ENCODE assay signal across 9 mouse cellular contexts in the genomic region with DNA sequence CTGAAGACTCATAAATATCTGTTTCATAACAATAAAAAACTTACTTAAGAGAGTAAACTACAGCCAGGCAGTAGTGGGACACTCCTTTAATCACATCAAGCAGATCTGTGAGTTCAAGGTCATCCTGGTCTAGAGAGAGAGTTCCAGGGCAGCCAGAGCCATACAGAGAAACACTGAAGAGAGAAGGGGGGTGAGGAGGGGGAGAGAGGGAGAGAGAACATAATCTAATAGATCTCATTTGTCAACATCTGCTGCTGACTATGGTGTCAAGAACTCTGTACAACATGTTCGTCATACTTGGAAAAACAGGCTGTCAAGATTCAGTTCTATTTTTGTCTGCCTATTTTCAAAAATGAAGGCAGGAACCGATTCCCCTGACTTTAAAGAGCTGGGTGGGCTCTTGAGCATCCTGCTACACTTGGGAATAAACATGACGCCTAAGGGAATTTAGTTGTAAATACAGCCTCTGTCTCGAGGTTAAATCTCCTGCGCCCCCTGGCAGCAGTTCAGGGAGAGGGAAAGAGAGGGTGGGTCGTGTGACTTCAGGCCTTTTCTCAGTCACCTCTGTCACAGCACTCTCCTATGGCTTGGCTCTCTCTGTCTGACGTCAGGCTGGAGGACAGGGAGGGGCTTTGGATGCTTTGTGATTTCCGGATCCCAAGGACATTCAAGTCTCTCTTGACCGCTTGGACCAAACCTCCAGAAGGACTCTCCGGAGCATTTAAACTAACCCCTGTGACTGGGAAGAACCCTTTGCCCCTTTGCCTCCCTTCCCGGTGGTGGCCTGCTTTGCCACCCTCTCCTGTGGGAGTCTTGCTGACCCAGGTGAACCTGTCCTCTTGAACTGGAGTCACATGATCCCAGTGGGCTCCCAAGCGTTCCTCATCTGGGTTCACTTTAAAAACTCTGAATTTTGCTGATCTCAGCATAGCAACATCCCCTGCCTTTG. TPM values are rescaled to one million over a fixed set of nuclear protein-coding genes. Genes with fewer than 3 reads are reported as not detected.
DNase-seq lines count a peak whose midpoint lies in the region; ATAC-seq and TF ChIP-seq lines count a peak whose summit lies in the region.
"Had no signal": no experiment of that assay in that cellular context is flagged by ENCODE, and none has a peak within 500 bp of the region (broad histone marks: within the 10 kb centered on the region; RNA-seq: fewer than 3 reads in every experiment).

No protein-coding gene starts in this region.

- peak; percentile 47 for TF ChIP-seq CTCF in left cerebral cortex, adult 2 months (IDR thresholded peaks at IDR 0.05)
- TF ChIP-seq CTCF in bone marrow, adult 2 months (IDR thresholded peaks at IDR 0.05; ENCODE audit: control insufficient read depth, insufficient read depth, low read length): peak; percentile 46; the same call in 1 of the 2 replicates
- TF ChIP-seq CTCF in intestine, postnatal 0 days (IDR thresholded peaks at IDR 0.05; ENCODE audit: low read depth): peak; percentile 77
- peak; percentile 60 for TF ChIP-seq CTCF in liver, postnatal 0 days (IDR thresholded peaks at IDR 0.05; ENCODE audit: low read depth)

- H3K4me1 ChIP-seq in bone marrow, adult 2 months (ENCODE audit: control insufficient read depth, insufficient read depth, low read length): peaks cover 1% of the 10 kb centered on the region; the same call in 1 of the 2 replicates
- H3K4me1 ChIP-seq in intestine, postnatal 0 days (replicated peaks; ENCODE audit: control insufficient read depth, insufficient read depth, low read length): no peaks in the 10 kb centered on the region
- no peaks in the 10 kb centered on the region; the same call in 1 of the 2 replicates for H3K4me1 ChIP-seq in liver, postnatal 0 days (ENCODE audit: insufficient read depth)
- peaks cover 3% of the 10 kb centered on the region; the same call in 1 of the 2 replicates for H3K4me1 ChIP-seq in neural tube, embryonic 15.5 days

- no peak for TF ChIP-seq EP300 in liver, postnatal 0 days (IDR thresholded peaks at IDR 0.05; ENCODE audit: low read depth)

- peak; percentile 72 for ATAC-seq in intestine, postnatal 0 days
- ATAC-seq in liver, postnatal 0 days: peak; percentile 93
- ATAC-seq in neural tube, embryonic 15.5 days (ENCODE audit: low FRiP score): peak; percentile 76
- no peak; the same call in 1 of the 2 replicates for ATAC-seq in frontal cortex, adult (ENCODE audit: low TSS enrichment)

- no peaks in the 10 kb centered on the region for H3K9me3 ChIP-seq in intestine, postnatal 0 days (ENCODE audit: control insufficient read depth)
- H3K9me3 ChIP-seq in liver, postnatal 0 days (ENCODE audit: low read length): no peaks in the 10 kb centered on the region
- H3K9me3 ChIP-seq in neural tube, embryonic 15.5 days (replicated peaks): no peaks in the 10 kb centered on the region
- H3K9me3 ChIP-seq: limb, embryonic 12.5 days had no signal

- peak overlapping the region; percentile 26; the same call in 1 of the 2 replicates for H3K9ac ChIP-seq in intestine, postnatal 0 days (ENCODE audit: low read depth, low read length)
- no peak overlapping the region for H3K9ac ChIP-seq in liver, postnatal 0 days (replicated peaks)
- no peak overlapping the region for H3K9ac ChIP-seq in neural tube, embryonic 15.5 days (replicated peaks)
- H3K9ac ChIP-seq: limb, embryonic 12.5 days had no signal

- intact Hi-C loops in left cerebral cortex, adult 2 months (cut with DNase I): loop anchor here (5.0 kb wide), 1 partner anchor 300 kb away; no protein-coding TSS in a partner anchor

- no peaks in the 10 kb centered on the region for H3K27me3 ChIP-seq in intestine, postnatal 0 days (replicated peaks; ENCODE audit: control insufficient read depth, insufficient read depth, low read length)
- no peaks in the 10 kb centered on the region for H3K27me3 ChIP-seq in liver, postnatal 0 days (ENCODE audit: insufficient read depth, low read length)
- no peaks in the 10 kb centered on the region for H3K27me3 ChIP-seq in neural tube, embryonic 15.5 days (replicated peaks)
- H3K27me3 ChIP-seq: limb, embryonic 12.5 days had no signal

- no peak for TF ChIP-seq POLR2A in bone marrow, adult 2 months (IDR thresholded peaks at IDR 0.05; ENCODE audit: borderline replicate concordance, control insufficient read depth, low read depth, low read length)

- DNase-seq in left cerebral cortex, adult 2 months (ENCODE audit: extremely low spot score in 1 of 2, low spot score in 2 of 2): peak in 1 of 2 experiments; percentile 31
- no peak for DNase-seq in left cerebral cortex, adult 18-20 months (ENCODE audit: low spot score in 2 of 2)
- DNase-seq in heart, adult 18-20 months: peak; percentile 29 to 61
- peak; percentile 59 for DNase-seq in liver, postnatal 0 days

- no peaks in the 10 kb centered on the region for H3K36me3 ChIP-seq in intestine, postnatal 0 days (ENCODE audit: control insufficient read depth, insufficient read depth)
- no peaks in the 10 kb centered on the region for H3K36me3 ChIP-seq in liver, postnatal 0 days (replicated peaks; ENCODE audit: insufficient read depth, low read length)
- H3K36me3 ChIP-seq in neural tube, embryonic 15.5 days: no peaks in the 10 kb centered on the region
- H3K36me3 ChIP-seq: limb, embryonic 12.5 days had no signal

- no peak overlapping the region for H3K4me3 ChIP-seq in left cerebral cortex, adult 2 months
- H3K4me3 ChIP-seq in bone marrow, adult 2 months (replicated peaks; ENCODE audit: control insufficient read depth, low read depth, low read length): no peak overlapping the region
- no peak overlapping the region for H3K4me3 ChIP-seq in intestine, postnatal 0 days (ENCODE audit: low read depth, low read length)
- no peak overlapping the region for H3K4me3 ChIP-seq in liver, postnatal 0 days (ENCODE audit: low read depth, low read length)
- no peak overlapping the region for H3K4me3 ChIP-seq in neural tube, embryonic 15.5 days (replicated peaks)
- H3K4me3 ChIP-seq: limb, embryonic 12.5 days had no signal

- no peak overlapping the region for H3K27ac ChIP-seq in left cerebral cortex, adult 2 months
- H3K27ac ChIP-seq in bone marrow, adult 2 months (ENCODE audit: control insufficient read depth, insufficient read depth, low read depth, low read length, poor library complexity): no peak overlapping the region
- H3K27ac ChIP-seq in intestine, postnatal 0 days (ENCODE audit: low read depth, low read length): no peak overlapping the region; the same call in 1 of the 2 replicates
- no peak overlapping the region for H3K27ac ChIP-seq in liver, postnatal 0 days (ENCODE audit: low read depth)
- H3K27ac ChIP-seq in neural tube, embryonic 15.5 days (replicated peaks): no peak overlapping the region
- H3K27ac ChIP-seq: limb, embryonic 12.5 days had no signal

- 23% methylated on average over 12 of the region's 12 CpGs for WGBS in bone marrow, adult 2 months
- WGBS in intestine, postnatal 0 days: 7% methylated on average over 12 of the region's 12 CpGs
- WGBS in liver, postnatal 0 days (ENCODE audit: insufficient replicate concordance): 9% methylated on average over 12 of the region's 12 CpGs
- WGBS in neural tube, embryonic 15.5 days: 9% methylated on average over 12 of the region's 12 CpGs

- H3K4me2 ChIP-seq in intestine, postnatal 0 days (replicated peaks; ENCODE audit: low read depth): peak overlapping the region; percentile 43
- H3K4me2 ChIP-seq in liver, postnatal 0 days (ENCODE audit: low read depth, low read length): peak overlapping the region; percentile 29; the same call in 1 of the 2 replicates
- peak overlapping the region; percentile 30 for H3K4me2 ChIP-seq in neural tube, embryonic 15.5 days
- H3K4me2 ChIP-seq: limb, embryonic 12.5 days had no signal

RNA-seq across cellular contexts. Expression of a gene that starts 9.0 kb away (rescaled TPM):
- 10 to 100 TPM; 16.1 to 19.7 TPM for total RNA-seq in left cerebral cortex, adult 2 months (2021)
- 10 to 100 TPM; 16.3 to 18.4 TPM for total RNA-seq in left cerebral cortex, adult 18-20 months (2021)
- polyA plus RNA-seq in bone marrow, adult 2 months (2011; ENCODE audit: insufficient read depth, insufficient read length, low replicate concordance, missing spikeins): 7.5 and 8.3 TPM in 2 replicates
- total RNA-seq in heart, adult 18-20 months (2021): 1 to 10 TPM; 5.1 to 8.3 TPM
- polyA plus RNA-seq in intestine, postnatal 0 days (2015; fragmentation: Nextera tagmentation; extraction: Ambion mirVana): 153 and 173 TPM in 2 replicates
- polyA plus RNA-seq in liver, postnatal 0 days (2015; fragmentation: Nextera tagmentation; extraction: Ambion mirVana): 6.7 and 7.3 TPM in 2 replicates
- 12.2 and 24.5 TPM in 2 replicates for polyA plus RNA-seq in neural tube, embryonic 15.5 days (2015; fragmentation: Nextera tagmentation; extraction: Ambion mirVana)

RNA-seq across cellular contexts. Expression of a gene that starts 16.5 kb away (rescaled TPM):
- 10 to 100 TPM; 15.5 to 20.0 TPM for total RNA-seq in left cerebral cortex, adult 2 months (2021)
- total RNA-seq in left cerebral cortex, adult 18-20 months (2021): 10 to 100 TPM; 17.1 to 19.7 TPM
- polyA plus RNA-seq in bone marrow, adult 2 months (2011; ENCODE audit: insufficient read depth, insufficient read length, low replicate concordance, missing spikeins): 0.99 and 3.9 TPM in 2 replicates
- 1 to 10 TPM; 3.9 to 5.2 TPM for total RNA-seq in heart, adult 18-20 months (2021)
- 5.1 and 5.2 TPM in 2 replicates for polyA plus RNA-seq in intestine, postnatal 0 days (2015; fragmentation: Nextera tagmentation; extraction: Ambion mirVana)
- polyA plus RNA-seq in liver, postnatal 0 days (2015; fragmentation: Nextera tagmentation; extraction: Ambion mirVana): 1.2 and 2.4 TPM in 2 replicates
- 14.6 and 18.3 TPM in 2 replicates for polyA plus RNA-seq in neural tube, embryonic 15.5 days (2015; fragmentation: Nextera tagmentation; extraction: Ambion mirVana)

Comparison
In these comparisons a context has a peak if more than half of its experiments do, and no peak if none do; other contexts are left out.
1. DNase-seq: peak in heart, adult 18-20 months (2 of 2) and liver, postnatal 0 days (single experiment); none in left cerebral cortex, adult 18-20 months (0 of 2).
2. Peak in every context shown above with its lines, with median percentiles within 50 percentile points of each other: CTCF ChIP-seq and H3K4me2 ChIP-seq.